Mouse (Mus musculus) layer of hippocampus, adult 2 months (tissue): ENCODE measurements around the gene Tnfrsf8. TPM values are rescaled to one million over a fixed set of nuclear protein-coding genes. Genes with fewer than 3 reads are reported as not detected.

Source experiments
- DNase-seq, 2 experiments: peaks; one replicate each; pipeline ENCODE4 v3.0.0; 2022; ENCODE audit warnings: low spot score in 2 of 2
- H3K27ac ChIP-seq: fragments of 200-600 bp; 2 replicates; pipeline ENCODE4 v1.8.1; 2022
- H3K4me3 ChIP-seq: fragments of 200-600 bp; 2 replicates; pipeline ENCODE4 v1.8.1; 2022; ENCODE audit warnings: mild to moderate bottlenecking
- CTCF ChIP-seq: fragments of 200-600 bp; conservative IDR thresholded peaks from 2 replicates; pipeline ENCODE4 v1.8.1; 2022; ENCODE audit warnings: antibody characterized with exemption, mild to moderate bottlenecking, moderate library complexity
- total RNA-seq, 2 experiments: library from RNA; stranded (reverse); gene quantifications; 2 replicates each; pipeline ENCODE4 v1.2.3; 2021

Gene Tnfrsf8
- total RNA-seq, 2 experiments from 2014 or later: 0.52 to 0.69 TPM

DNA sequence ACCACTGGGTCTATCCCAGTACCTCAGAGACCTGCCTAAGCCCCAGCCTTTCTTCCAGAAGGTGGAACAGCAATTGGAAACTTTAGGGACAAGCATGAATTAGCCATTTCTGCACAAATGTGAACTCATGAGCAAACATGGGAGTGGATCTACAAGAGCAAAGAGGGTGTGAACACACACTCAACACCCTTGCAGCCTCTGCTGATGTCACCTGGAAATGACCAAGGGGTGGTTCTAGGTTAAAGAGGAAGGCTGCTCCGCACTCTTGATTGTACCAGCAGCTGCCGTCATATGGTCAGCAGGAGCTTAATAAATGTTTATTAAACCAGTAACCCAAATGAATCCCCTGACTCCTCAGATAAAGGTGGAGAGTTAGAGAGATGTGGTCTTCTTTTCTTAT is 84.3 kb downstream of the Tnfrsf8 start:
- DNase-seq: no peak
- H3K27ac ChIP-seq: no peak overlapping the region
- no peak for TF ChIP-seq CTCF

DNA sequence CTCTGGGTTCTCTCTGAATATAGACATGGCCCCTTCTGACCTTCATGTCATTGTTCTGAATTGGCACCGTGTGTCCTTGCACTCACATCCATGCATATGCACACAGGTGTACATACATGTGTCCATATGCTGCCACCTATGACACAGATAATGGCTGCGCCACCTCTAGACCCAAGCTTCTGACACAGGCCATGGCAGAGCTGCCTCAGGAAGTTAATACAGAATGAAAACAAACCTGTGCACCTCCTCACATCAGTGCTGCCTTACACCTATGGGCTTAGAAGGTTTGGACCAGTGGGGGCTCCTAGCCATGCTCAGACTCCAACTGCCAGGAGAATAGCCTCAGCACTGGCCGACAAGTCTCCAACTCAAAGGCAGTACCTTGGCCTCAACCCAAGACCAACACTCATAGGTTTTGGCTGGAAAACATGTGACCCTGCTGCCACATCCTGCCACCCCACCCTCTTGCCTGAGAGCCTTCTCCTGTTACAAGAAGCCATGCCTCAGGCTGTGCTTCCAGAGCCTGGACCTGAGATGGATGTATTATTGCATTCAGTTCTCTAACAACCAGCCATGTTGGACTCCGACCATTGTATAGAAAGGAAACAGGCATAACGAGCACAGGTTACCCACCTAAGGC is 85.3 kb downstream of the Tnfrsf8 start:
- Histone ChIP-seq H3K27ac (peak overlapping the region; percentile 39; the same call in 1 of the 2 replicates), H3K4me3 (no peak overlapping the region)
- no peak for DNase-seq
- TF ChIP-seq CTCF: no peak

More for the DNA sequence above, 84.3 kb downstream of the Tnfrsf8 start:
- H3K4me3 ChIP-seq: no peak overlapping the region

DNA sequence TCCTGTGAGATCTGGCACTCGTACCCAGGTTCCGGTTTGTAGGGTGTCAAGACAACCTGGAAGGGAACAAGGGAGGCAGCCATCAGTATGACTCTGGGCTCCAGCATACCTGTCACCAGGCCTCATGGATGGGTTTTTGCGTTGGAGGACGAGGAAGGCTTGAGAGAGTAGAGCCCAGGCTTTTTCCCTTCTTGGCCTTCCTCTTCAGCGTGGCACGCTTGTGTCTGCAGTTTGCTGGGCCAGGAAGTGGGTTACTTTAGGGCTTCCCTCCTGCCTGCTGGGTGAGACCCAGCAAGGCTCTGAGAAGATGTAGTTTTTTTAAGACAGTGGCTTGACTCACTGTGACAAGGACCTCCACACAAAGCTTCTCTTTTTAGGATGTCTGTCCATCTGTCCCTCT is 85.9 kb downstream of the Tnfrsf8 start:
- 0 out of 2 replicates have a peak overlapping the region, but pooled peaks have one; percentile 39 for H3K27ac ChIP-seq
- H3K4me3 ChIP-seq: no peak overlapping the region
- no peak for TF ChIP-seq CTCF
- no peak for DNase-seq

DNA sequence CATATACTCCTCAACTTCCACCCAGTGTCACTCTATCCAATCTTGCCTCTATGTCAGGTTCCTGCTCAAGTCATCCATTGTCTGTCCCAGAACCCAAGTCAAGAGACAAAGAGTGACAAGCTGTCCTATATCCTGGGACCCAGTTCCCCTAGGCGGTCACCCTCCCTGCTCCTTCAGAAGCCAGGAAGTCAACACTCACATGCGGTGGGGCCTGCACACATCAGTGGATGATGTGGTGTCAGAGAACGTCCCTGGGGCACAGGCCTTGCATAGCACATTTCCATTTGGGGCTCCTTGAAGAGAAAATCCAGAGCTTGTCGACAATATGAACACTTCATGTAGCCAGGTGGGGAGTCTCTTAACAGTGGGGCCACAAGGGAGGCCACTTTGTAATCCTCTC is 90.4 kb downstream of the Tnfrsf8 start:
- DNase-seq: no peak
- Histone ChIP-seq H3K27ac (no peak overlapping the region), H3K4me3 (no peak overlapping the region)
- TF ChIP-seq CTCF: no peak

DNA sequence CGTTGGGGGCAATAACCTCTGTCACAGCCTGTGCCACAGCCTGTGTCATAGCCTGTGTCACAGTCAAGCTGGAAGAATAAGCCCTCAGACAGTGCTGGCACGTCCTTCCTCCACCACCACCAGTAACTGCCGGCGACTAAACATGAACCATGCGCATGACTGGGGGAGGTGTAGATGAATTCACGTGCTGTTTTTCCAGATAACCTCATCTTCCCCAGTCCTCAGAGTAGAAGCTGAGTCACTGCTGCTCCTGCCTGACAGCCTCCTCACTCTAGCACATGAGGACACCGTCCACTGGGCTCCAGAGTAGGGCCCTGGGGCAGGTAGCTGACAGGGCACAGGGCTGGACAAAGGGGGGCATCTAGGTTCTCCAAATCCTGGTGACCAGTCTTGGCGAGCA is 92.9 kb downstream of the Tnfrsf8 start:
- no peak for DNase-seq
- TF ChIP-seq CTCF: no peak
- Histone ChIP-seq H3K27ac (no peak overlapping the region), H3K4me3 (no peak overlapping the region)

DNA sequence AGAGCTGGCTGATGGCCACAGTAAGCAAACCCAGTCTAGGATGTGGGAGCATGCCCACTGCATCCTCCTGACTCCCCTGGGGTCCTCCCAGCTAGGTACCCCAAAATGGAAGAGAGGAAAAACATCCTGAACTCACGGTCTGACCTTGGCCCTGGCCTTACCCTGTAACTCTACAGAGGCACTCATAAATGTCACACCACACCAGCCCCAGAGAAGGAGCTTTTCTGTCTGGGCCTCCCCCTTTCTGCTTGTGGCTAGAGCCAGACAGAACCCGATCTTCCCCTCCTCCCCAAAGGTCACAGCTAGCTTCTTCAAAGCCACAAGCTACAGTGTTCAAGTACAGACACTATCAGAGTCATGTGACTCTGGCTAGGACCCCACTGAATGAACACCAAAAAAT is 93.6 kb downstream of the Tnfrsf8 start:
- DNase-seq: no peak
- TF ChIP-seq CTCF: no peak
- Histone ChIP-seq H3K27ac (no peak overlapping the region), H3K4me3 (no peak overlapping the region)

DNA sequence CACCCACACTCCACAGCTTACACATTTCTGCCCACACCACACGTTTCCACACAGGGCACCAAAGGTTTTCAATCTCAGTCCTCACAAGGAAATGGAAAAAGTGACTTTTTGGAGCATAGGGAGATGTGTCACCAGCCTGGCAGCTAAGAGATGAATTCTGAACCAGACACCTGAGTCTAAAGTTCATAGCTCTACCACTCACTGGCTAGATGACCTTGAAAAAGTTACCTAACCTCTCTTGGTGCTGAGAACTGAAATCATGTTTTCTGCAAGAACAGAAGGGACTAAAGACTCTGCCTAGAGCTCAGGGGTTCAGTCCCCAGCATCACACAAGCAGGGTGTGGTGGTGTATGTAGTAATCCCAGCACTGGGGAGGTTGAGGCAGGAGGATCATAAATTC is 95.0 kb downstream of the Tnfrsf8 start:
- H3K4me3 ChIP-seq: no peak overlapping the region
- no peak overlapping the region for H3K27ac ChIP-seq
- no peak for DNase-seq
- no peak for TF ChIP-seq CTCF

DNA sequence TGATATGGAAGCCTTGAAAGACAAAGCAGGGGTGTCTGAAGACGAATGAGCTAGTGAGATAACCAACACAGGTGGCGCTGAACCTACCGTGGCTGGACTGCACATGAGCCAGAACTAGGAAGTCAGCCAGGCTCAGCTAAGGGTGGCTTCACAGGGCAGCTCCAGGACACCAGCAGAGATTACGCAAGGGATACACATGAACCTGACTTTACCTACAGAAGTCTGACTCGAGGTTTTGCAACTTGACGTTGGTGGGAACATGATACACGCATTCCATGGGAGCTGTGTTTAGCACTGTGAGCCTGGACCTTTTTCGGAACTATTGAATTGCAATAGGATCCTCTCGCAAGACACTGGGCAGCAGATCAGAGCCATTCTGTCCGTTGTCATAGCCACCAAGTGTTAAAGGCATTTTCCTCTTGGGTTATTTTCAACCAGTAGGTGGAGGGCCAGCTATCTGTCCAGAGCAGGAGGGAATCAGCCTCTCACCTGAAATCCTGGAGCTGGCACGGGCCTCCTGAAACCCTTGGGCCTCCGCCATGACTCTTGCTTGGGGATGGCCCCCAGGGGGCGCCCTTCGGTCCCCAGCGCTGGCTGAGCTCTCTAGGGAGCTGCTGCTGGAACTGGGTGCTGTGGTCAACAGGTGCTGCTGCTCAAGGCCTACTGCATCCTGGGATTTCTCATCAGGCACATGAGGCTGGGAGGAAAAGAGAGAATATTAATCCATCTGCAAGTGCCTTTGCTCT is 95.6 kb downstream of the Tnfrsf8 start:
- Histone ChIP-seq H3K27ac (no peak overlapping the region), H3K4me3 (no peak overlapping the region)
- DNase-seq: peak in 1 of 2 experiments; percentile 41
- peak; percentile 78 for TF ChIP-seq CTCF

DNA sequence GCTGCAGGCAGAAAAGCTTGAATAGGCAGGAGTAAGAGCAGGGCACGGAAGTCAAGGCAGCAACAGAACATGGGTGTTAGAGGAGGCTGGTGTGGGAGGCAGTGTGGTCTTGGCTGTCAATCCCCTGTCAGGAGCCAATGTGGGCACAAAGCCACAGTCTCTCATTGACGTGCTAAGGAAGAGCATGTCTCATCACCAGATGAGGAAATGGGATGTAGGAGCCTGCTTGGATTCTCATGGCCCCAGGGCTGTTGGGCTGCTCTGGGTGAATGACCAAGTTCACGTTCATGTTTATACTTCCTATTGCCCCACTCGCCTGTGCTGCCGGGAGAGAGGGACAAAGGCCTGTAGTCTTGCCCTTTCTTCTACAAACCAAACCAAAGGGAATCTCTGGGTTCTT is 97.1 kb downstream of the Tnfrsf8 start:
- no peak for DNase-seq
- no peak for TF ChIP-seq CTCF
- Histone ChIP-seq H3K4me3 (no peak overlapping the region), H3K27ac (no peak overlapping the region)

Other genes starting within 250 kb of the Tnfrsf8 start
- 10 to 100 TPM; 69.1 to 75.6 TPM for gene Vps13d, start 120.2 kb downstream of the Tnfrsf8 start, total RNA-seq
- 1 to 10 TPM; 2.7 TPM for gene Tnfrsf1b, start 68.3 kb downstream of the Tnfrsf8 start, total RNA-seq
- gene Zfp990, start 195.6 kb upstream of the Tnfrsf8 start, total RNA-seq: under 1 TPM; 0.12 to 0.15 TPM